Mouse (Mus musculus) forebrain, embryonic 11.5 days (tissue): Measurements from ENCODE around the gene Flot1. TPM values are rescaled to one million over a fixed set of nuclear protein-coding genes. Genes with fewer than 3 reads are reported as not detected.
A peak's percentile ranks its signal among the peaks of the same experiment; 100 is the strongest.

Experiments
- ATAC-seq: fragments of 200-750 bp; cut with Nextera tagmentation; replicated peaks from 2 replicates; pipeline ENCODE4 v1.8.0; 2017; ENCODE audit warnings: moderate TSS enrichment; ENCODE audit not compliant: low FRiP score
- DNase-seq: peaks from one replicate; pipeline ENCODE4 v3.0.0-alpha.2; 2017; ENCODE audit warnings: low spot score
- H3K27ac ChIP-seq: fragments of 300-500 bp; sonication (generic); 2 replicates; pipeline ENCODE4 v1.5.1; 2014; ENCODE audit warnings: low read depth, low read length
- H3K27me3 ChIP-seq: fragments of 300-500 bp; sonication (generic); 2 replicates; pipeline ENCODE4 v1.6.1; 2014; ENCODE audit warnings: mild to moderate bottlenecking, low read length, mixed read lengths; ENCODE audit not compliant: control insufficient read depth, insufficient read depth
- H3K36me3 ChIP-seq: fragments of 300-500 bp; sonication (generic); 2 replicates; pipeline ENCODE4 v1.6.1; 2014; ENCODE audit warnings: mild to moderate bottlenecking, low read length, moderate library complexity, mixed read lengths; ENCODE audit not compliant: control insufficient read depth, insufficient read depth
- H3K4me1 ChIP-seq: fragments of 300-500 bp; sonication (generic); replicated peaks from 2 replicates; pipeline ENCODE4 v1.6.1; 2014; ENCODE audit warnings: low read length, mixed read lengths; ENCODE audit not compliant: control insufficient read depth, insufficient read depth
- H3K4me2 ChIP-seq: fragments of 300-500 bp; sonication (generic); 2 replicates; pipeline ENCODE4 v1.6.1; 2014; ENCODE audit warnings: low read depth, mild to moderate bottlenecking, low read length, moderate library complexity, mixed read lengths; ENCODE audit not compliant: severe bottlenecking
- H3K4me3 ChIP-seq: fragments of 300-500 bp; sonication (generic); 2 replicates; pipeline ENCODE4 v1.5.1; 2014; ENCODE audit warnings: low read depth, low read length
- H3K9ac ChIP-seq: fragments of 300-500 bp; sonication (generic); 2 replicates; pipeline ENCODE4 v1.6.1; 2014; ENCODE audit warnings: low read length
- H3K9me3 ChIP-seq: fragments of 300-500 bp; sonication (generic); 2 replicates; pipeline ENCODE4 v1.6.1; 2016; ENCODE audit warnings: low read length, mixed read lengths; ENCODE audit not compliant: control insufficient read depth
- WGBS: fragments of 180-500 bp; shearing (Covaris S2); extraction: QIAGEN DNeasy Blood & Tissue Kit; methylation state at CpG from one replicate; pipeline ENCODE4 v1.1.7; 2014; 5-methylcytosine and 5-hydroxymethylcytosine counted together
- polyA plus RNA-seq: library from polyadenylated mRNA; unstranded; fragments of >200 nt; fragmentation: Nextera tagmentation; extraction: Ambion mirVana; gene quantifications from 2 replicates; pipeline ENCODE4 v1.2.1, GENCODE M21; 2014

Flot1 gene
- polyA plus RNA-seq, 1 experiment from 2014 or later, result 48.5 TPM

DNA sequence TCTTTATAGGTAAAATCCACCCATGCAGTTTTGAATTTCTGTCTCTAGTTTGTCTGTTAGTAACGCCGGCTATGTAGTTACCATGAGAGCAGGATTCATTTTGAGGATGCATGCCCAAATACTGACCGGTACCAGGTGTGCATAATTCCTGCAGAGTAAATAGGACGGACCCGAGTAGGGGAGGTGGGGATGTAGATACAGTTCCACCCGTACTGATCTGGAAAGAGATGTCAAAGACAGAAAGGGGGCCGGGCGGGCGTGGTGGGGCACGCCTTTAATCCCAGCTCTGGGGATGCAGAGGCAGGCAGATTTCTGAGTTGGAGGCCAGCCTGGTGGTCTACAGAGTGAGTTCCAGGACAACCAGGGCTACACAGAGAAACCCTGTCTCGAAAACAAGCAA lies 19.0 kb downstream of the Flot1 start:
- H3K4me1 ChIP-seq, result peaks cover 5% of the 10 kb centered on the region
- H3K36me3 ChIP-seq, result peaks cover 7% of the 10 kb centered on the region; the same call in 1 of the 2 replicates
- no peaks in the 10 kb centered on the region for H3K9me3 ChIP-seq
- DNase-seq, result no peak
- H3K4me3 ChIP-seq, result peak overlapping the region; percentile 42
- peak overlapping the region; percentile 79 for H3K27ac ChIP-seq
- ATAC-seq, result no peak
- WGBS, result 23% methylated on average over 11 of the region's 11 CpGs
- H3K9ac ChIP-seq, result peak overlapping the region; percentile 76
- peak overlapping the region; percentile 48 for H3K4me2 ChIP-seq
- no peaks in the 10 kb centered on the region for H3K27me3 ChIP-seq

- H3K27ac ChIP-seq, result no peak overlapping the region
- H3K36me3 ChIP-seq, result peaks cover 16% of the 10 kb centered on the region; the same call in 1 of the 2 replicates
- H3K4me2 ChIP-seq, result no peak overlapping the region
- H3K4me3 ChIP-seq, result no peak overlapping the region
- no peaks in the 10 kb centered on the region for H3K9me3 ChIP-seq
- WGBS, result 95% methylated on average over 3 of the region's 3 CpGs
- peaks cover 5% of the 10 kb centered on the region for H3K4me1 ChIP-seq
- no peaks in the 10 kb centered on the region for H3K27me3 ChIP-seq
- H3K9ac ChIP-seq, result no peak overlapping the region
- ATAC-seq (no peak), DNase-seq (no peak)
These were observed 20.5 kb downstream of the Flot1 start for GRCm38 (mm10) chr17:35843514-35843913.

GRCm38 (mm10) chr17:35848112-35848511 lies 25.1 kb downstream of the Flot1 start:
- no peak overlapping the region for H3K9ac ChIP-seq
- no peak overlapping the region for H3K27ac ChIP-seq
- no peak overlapping the region for H3K4me3 ChIP-seq
- 77% methylated on average over 1 of the region's 1 CpGs for WGBS
- peaks cover 27% of the 10 kb centered on the region; the same call in 1 of the 2 replicates for H3K36me3 ChIP-seq
- H3K27me3 ChIP-seq, result no peaks in the 10 kb centered on the region
- no peak overlapping the region for H3K4me2 ChIP-seq
- H3K9me3 ChIP-seq, result no peaks in the 10 kb centered on the region
- no peak for DNase-seq
- H3K4me1 ChIP-seq, result no peaks in the 10 kb centered on the region
- no peak for ATAC-seq

- WGBS, result 90% methylated on average over 3 of the region's 3 CpGs
- Histone ChIP-seq H3K4me2 (no peak overlapping the region), H3K4me1 (no peaks in the 10 kb centered on the region), H3K9me3 (no peaks in the 10 kb centered on the region), H3K27ac (no peak overlapping the region), H3K27me3 (no peaks in the 10 kb centered on the region), H3K9ac (no peak overlapping the region), H3K36me3 (peaks cover 20% of the 10 kb centered on the region), H3K4me3 (no peak overlapping the region)
- ATAC-seq (no peak), DNase-seq (no peak)
These were observed 27.9 kb downstream of the Flot1 start for GRCm38 (mm10) chr17:35850974-35851373.

DNA sequence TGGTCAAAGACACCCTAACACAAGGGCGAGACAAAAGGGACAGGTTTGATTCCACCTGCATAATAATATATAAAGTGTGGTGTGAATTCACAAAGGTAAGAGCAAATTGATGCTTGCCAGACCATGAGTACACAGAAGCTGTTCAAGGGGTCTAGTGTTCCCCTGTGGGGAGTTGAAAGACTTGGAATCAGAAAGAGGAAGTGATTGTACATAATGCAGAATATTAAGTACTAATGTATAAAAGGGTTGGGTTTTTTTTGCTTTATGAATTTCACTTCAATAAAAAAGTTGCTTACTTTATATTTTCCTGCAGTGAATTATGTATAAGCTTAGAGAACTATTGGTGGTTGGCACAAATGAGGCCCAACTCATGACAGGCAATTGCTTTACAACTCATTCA lies 36.3 kb downstream of the Flot1 start:
- Histone ChIP-seq H3K36me3 (no peaks in the 10 kb centered on the region; the same call in 1 of the 2 replicates), H3K9ac (no peak overlapping the region), H3K27ac (no peak overlapping the region), H3K4me3 (no peak overlapping the region), H3K27me3 (no peaks in the 10 kb centered on the region), H3K9me3 (no peaks in the 10 kb centered on the region), H3K4me2 (no peak overlapping the region), H3K4me1 (0 out of 2 replicates have a peak, but pooled peaks cover 5% of the 10 kb centered on the region)
- WGBS, result 82% methylated on average over 1 of the region's 1 CpGs
- no peak for DNase-seq
- ATAC-seq, result no peak

DNA sequence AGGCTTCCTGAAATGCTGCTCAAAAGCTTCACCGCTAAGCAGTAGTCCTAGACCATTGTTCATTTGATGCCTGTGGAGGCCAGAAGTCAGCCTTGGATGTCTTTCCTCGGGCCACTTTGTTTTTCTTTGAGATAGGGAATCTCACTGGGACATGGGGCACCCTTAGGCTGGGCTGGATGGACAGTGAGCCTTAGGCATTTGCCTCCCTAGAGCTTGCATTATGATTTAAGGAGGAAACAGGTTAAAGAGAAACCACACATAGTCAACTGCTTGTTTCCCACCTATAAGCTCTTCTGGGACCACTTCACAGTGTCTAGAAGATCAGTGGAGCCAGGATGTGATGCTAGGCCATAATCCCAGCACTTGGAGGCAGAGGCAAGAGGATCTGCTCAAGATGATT lies 36.8 kb downstream of the Flot1 start:
- no peak overlapping the region for H3K4me2 ChIP-seq
- H3K9me3 ChIP-seq, result no peaks in the 10 kb centered on the region
- H3K36me3 ChIP-seq, result no peaks in the 10 kb centered on the region; the same call in 1 of the 2 replicates
- H3K27ac ChIP-seq, result no peak overlapping the region
- 75% methylated on average over 2 of the region's 2 CpGs for WGBS
- H3K9ac ChIP-seq, result no peak overlapping the region; the same call in 1 of the 2 replicates
- no peaks in the 10 kb centered on the region for H3K27me3 ChIP-seq
- peaks cover 6% of the 10 kb centered on the region; the same call in 1 of the 2 replicates for H3K4me1 ChIP-seq
- ATAC-seq, result no peak
- no peak overlapping the region for H3K4me3 ChIP-seq
- no peak for DNase-seq

DNA sequence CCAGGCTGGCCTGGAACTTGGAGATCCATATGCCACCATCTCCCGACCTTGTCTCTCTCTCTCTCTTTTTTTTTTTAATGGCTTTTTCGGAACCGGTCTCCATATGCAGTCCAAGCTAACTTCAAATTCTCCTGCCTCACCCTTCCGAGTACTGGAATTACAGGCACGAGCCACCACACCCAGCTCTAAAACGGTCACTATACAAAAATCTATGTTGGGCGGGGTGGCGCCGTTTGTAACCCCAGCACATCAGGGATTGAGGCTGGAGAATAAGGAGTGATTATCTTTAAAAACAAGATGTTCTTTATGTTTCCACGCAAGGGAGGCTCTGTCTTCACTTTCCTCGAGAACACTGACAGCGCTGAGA lies 37.8 kb downstream of the Flot1 start:
- DNase-seq (no peak), ATAC-seq (peak; percentile 5; the same call in 1 of the 2 replicates)
- Histone ChIP-seq H3K9ac (peak overlapping the region; percentile 73), H3K36me3 (no peaks in the 10 kb centered on the region; the same call in 1 of the 2 replicates), H3K9me3 (no peaks in the 10 kb centered on the region), H3K4me3 (peak overlapping the region; percentile 59), H3K27me3 (no peaks in the 10 kb centered on the region), H3K4me2 (peak overlapping the region; percentile 63), H3K27ac (peak overlapping the region; percentile 89; the same call in 1 of the 2 replicates), H3K4me1 (peaks cover 10% of the 10 kb centered on the region)
- 4% methylated on average over 12 of the region's 12 CpGs for WGBS

DNA sequence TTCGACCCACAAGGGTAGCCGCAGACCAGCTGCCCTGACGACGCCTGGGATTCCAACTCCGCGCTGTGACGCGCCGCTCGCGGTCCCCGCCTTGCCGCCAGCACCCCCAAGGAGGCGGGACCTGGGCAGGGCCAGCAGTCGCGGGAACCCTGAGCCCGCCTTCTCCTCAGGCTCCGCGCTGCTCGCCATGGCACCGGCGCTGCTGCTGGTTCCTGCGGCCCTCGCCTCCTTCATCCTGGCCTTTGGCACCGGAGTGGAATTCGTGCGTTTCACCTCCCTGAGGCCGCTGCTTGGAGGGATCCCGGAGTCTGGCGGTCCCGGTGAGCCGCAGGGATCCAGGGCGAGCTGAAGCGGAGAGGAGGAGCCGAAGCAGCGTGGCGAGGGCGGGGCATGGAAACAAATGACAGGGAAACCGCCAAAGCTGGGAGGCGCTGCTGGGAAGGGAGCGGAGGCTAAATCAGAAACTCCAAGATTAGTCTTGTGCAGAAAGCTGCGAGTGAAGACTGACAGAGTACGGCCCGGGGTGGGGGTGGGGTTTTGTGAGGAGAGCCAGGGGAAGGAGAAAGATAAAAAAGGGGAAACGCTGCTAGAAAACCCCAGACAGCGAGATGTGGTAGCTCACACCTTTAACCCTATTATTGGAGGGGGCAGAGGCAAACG lies 38.3 kb downstream of the Flot1 start, which contains the start of gene Nrm:
TSS of gene Nrm (plus strand) at position 121 of the 660 bp plus-strand sequence.
- under 1% methylated on average over 47 of the region's 47 CpGs for WGBS
- no peaks in the 10 kb centered on the region for H3K9me3 ChIP-seq
- peak within 1 kb of the TSS; percentile 63 for H3K4me2 ChIP-seq
- peak; percentile 90 for ATAC-seq
- H3K36me3 ChIP-seq, result no peaks in the 10 kb centered on the region; the same call in 1 of the 2 replicates
- H3K9ac ChIP-seq, result peak within 1 kb of the TSS; percentile 73
- peak within 1 kb of the TSS; percentile 59 for H3K4me3 ChIP-seq
- H3K27ac ChIP-seq, result peak within 1 kb of the TSS; percentile 89
- H3K4me1 ChIP-seq, result peaks cover 10% of the 10 kb centered on the region
- no peaks in the 10 kb centered on the region for H3K27me3 ChIP-seq
- peak; percentile 93 for DNase-seq
